Mouse (Mus musculus) gastrocnemius, adult 2 months (tissue): ENCODE measurements around the gene Slc22a15. TPM values are rescaled to one million over a fixed set of nuclear protein-coding genes. Genes with fewer than 3 reads are reported as not detected.

ENCODE experiments used
- DNase-seq: peaks from one replicate; pipeline ENCODE4 v3.0.0; 2022
- H3K27ac ChIP-seq: fragments of 200-600 bp; 2 replicates; pipeline ENCODE4 v1.8.1; 2022; ENCODE audit warnings: mild to moderate bottlenecking
- H3K4me3 ChIP-seq: fragments of 200-600 bp; 2 replicates; pipeline ENCODE4 v1.8.1; 2022; ENCODE audit warnings: mild to moderate bottlenecking, moderate library complexity
- CTCF ChIP-seq: fragments of 200-600 bp; IDR thresholded peaks from 2 replicates; pipeline ENCODE4 v1.8.1; 2022; ENCODE audit warnings: antibody characterized with exemption, mild to moderate bottlenecking, moderate library complexity
- intact Hi-C: fragments of 180-260 bp; cut with DNase I; formaldehyde crosslinking; loops from one replicate; pipeline ENCODE4 v1.15.1; 2025
- total RNA-seq, 2 experiments: library from RNA; stranded (reverse); gene quantifications; 2 replicates each; pipeline ENCODE4 v1.2.3; 2021

Slc22a15 gene
- total RNA-seq, 2 experiments from 2014 or later = 0.41 to 0.98 TPM

DNA sequence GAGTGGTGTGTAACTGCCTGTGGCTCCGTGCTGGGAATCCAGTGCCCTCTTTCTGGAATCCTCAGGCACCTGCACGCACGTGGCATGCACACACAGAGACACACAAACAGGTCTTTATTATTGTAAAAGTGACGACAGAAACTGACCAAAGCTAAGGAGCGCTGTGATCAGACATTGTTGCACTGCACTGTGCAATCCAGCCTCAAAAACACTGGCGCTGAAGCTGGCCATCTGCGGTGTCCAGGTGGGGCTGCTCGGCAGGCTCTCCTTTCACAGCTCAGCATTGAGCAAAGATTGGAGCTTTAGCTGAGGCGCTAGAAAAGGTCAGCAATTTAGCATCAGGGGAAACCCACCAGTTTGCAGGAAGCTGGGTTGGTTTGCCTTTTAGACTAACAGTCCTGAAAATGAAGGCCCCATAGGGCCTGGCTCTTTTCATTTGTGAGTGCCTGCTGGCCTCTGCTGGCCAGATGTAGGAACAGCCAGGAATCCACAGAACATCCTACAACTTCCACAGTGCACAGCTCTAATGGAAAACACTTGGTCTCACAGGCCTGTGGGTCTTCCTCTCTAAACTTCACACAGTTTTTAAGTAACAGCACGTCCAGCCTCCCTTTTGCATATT, 111.8 kb downstream of the Slc22a15 start:
- no peak overlapping the region for H3K27ac ChIP-seq
- intact Hi-C loops = loop anchor here (1.0 to 10.0 kb wide), 3 partner anchors 318 to 508 kb away; no protein-coding TSS in a partner anchor
- no peak overlapping the region for H3K4me3 ChIP-seq
- DNase-seq = peak; percentile 61
- peak; percentile 97 for TF ChIP-seq CTCF

DNA sequence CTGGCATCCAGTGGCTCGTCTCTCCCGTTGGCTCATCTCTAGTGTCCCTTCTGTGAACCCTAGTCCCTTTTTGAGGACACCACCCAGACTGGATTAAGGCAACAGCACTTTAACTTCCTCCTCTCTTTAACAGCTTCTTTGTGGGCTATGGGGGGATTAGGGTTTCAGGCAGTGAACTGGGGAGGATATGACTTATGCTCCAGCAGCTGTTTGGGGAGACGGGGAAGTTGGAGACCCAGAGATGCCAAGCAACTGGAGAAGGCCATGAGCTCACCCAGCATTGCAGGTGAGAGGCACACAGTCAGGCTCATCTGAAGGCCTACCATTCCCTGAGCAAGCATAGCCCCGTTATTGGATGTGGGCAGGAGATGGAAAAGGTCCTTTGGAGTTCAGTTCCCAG, 112.3 kb downstream of the Slc22a15 start:
- H3K27ac ChIP-seq = no peak overlapping the region
- TF ChIP-seq CTCF = no peak
- intact Hi-C loops = loop anchor here (1.0 to 10.0 kb wide), 3 partner anchors 318 to 507 kb away; no protein-coding TSS in a partner anchor
- no peak for DNase-seq
- H3K4me3 ChIP-seq = no peak overlapping the region

- H3K27ac ChIP-seq = no peak overlapping the region
These were observed 116.6 kb downstream of the Slc22a15 start for GRCm38 (mm10) chr3:101807646-101808045.

GRCm38 (mm10) chr3:101806941-101807340, 117.3 kb downstream of the Slc22a15 start:
- no peak for DNase-seq
- no peak overlapping the region for H3K27ac ChIP-seq
- intact Hi-C loops = loop anchor here (1.0 to 5.0 kb wide), 4 partner anchors 100 to 312 kb away; partner anchors contain the start of gene Atp1a1
- no peak overlapping the region for H3K4me3 ChIP-seq
- TF ChIP-seq CTCF = no peak

More at GRCm38 (mm10) chr3:101807646-101808045, 116.6 kb downstream of the Slc22a15 start:
- TF ChIP-seq CTCF = no peak
- no peak for DNase-seq
- no peak overlapping the region for H3K4me3 ChIP-seq
- intact Hi-C loops = loop anchor here (2.0 to 5.0 kb wide), 3 partner anchors 100 to 313 kb away; partner anchors contain the start of gene Atp1a1

GRCm38 (mm10) chr3:101806149-101806548, 118.1 kb downstream of the Slc22a15 start:
- TF ChIP-seq CTCF = peak; percentile 96
- H3K4me3 ChIP-seq = peak overlapping the region; percentile 36
- 0 out of 2 replicates have a peak overlapping the region, but pooled peaks have one; percentile 40 for H3K27ac ChIP-seq
- peak; percentile 91 for DNase-seq
- intact Hi-C loops = loop anchor here (1.0 to 5.0 kb wide), 4 partner anchors 99 to 311 kb away; partner anchors contain the start of gene Atp1a1

Other genes with a start within 250 kb of the Slc22a15 start
- gene Mab21l3, start 75.5 kb downstream of the Slc22a15 start, total RNA-seq = not detected
- gene Nhlh2, start 85.6 kb upstream of the Slc22a15 start, total RNA-seq = not detected
- 100 to 1,000 TPM in 1 of 2 experiments, 10 to 100 TPM in 1; 21.9 to 106 TPM for gene Casq2, start 162.0 kb upstream of the Slc22a15 start, total RNA-seq